Mouse (Mus musculus) erythroblast, embryonic 14.5 days (primary cell): Measurements from ENCODE around the gene Irs4. TPM values are rescaled to one million over a fixed set of nuclear protein-coding genes. Genes with fewer than 3 reads are reported as not detected.

Source experiments
- H3K27me3 ChIP-seq: 2 replicates; pipeline ENCODE4 v1.6.1; 2012; ENCODE audit warnings: inconsistent platforms; ENCODE audit not compliant: control insufficient read depth
- H3K36me3 ChIP-seq: 2 replicates; pipeline ENCODE4 v1.6.1; 2012; ENCODE audit warnings: mild to moderate bottlenecking, inconsistent platforms; ENCODE audit not compliant: control insufficient read depth
- H3K4me1 ChIP-seq: 2 replicates; pipeline ENCODE4 v1.6.1; 2012; ENCODE audit warnings: inconsistent platforms; ENCODE audit not compliant: control insufficient read depth
- H3K4me3 ChIP-seq: replicated peaks from 2 replicates; pipeline ENCODE3; 2012; ENCODE audit warnings: moderate library complexity, mild to moderate bottlenecking, inconsistent platforms
- H3K9me3 ChIP-seq: 2 replicates; pipeline ENCODE4 v1.6.1; 2012; ENCODE audit warnings: low read length, inconsistent platforms, mixed read lengths; ENCODE audit not compliant: control insufficient read depth
- GATA1 ChIP-seq: IDR thresholded peaks from 2 replicates; pipeline ENCODE4 v1.6.1; 2012; ENCODE audit warnings: low read length, inconsistent platforms, mixed read lengths
- TAL1 ChIP-seq: IDR thresholded peaks from 3 replicates; pipeline ENCODE4 v1.6.1; 2012; ENCODE audit warnings: low read length, inconsistent platforms, mixed read lengths
- polyA plus RNA-seq: library from polyadenylated mRNA; stranded (reverse); fragments of >175 nt; gene quantifications from 2 replicates; pipeline ENCODE4 v1.2.3, GENCODE M21; 2012

Gene Irs4
- not detected in 2 replicates for polyA plus RNA-seq

DNA sequence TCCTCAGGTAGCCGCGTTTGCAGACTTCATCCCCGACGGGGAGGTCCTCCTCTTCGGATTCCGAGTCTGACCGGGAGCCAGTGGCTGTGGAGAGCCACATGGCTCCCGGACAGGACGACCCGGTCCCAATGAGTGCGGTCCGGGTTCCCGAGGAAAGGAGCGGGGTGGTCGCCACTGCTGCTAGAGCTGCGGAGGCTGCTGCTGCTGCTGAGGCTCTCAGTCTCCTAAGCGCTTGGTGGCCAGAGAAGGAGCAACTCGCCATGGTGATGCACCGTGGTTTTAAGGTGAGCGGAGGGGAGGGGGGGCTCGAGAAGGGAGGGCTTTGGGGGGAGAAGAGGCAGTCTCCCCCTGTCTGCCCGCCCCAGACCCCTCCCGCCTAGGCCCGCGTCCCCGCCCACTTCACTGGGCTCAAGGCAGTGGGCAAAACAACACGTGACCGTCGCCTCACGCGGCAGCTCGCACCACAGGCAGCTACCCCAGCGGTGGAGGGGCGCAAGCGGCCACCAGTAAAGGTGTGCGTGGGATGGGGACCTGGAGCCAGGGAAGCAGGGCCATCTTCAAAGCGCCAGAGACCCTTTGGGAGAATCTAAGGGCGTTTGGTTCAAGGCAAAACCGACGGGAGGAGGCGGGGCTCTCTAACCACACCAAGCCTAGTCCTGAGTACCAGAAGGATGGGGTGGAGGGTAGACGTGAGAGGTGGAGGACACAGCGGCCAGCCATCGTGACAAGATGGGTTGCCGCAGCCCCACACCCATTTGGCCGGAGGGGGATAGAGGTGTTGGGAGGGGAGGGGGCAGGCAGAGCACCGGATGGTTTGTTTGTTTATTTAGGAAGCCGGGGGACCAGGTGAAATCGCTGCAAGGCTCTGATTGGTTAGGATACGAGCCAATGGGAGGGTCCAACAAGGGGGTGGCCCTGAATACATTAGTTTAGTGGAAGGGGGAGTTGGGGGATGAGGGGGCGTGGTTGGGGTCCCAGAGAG is at the start of gene Irs4:
Gene Irs4 (minus strand): TSS at position 327 of the 982 bp plus-strand sequence.
- Histone ChIP-seq H3K4me3 (no peak within 1 kb of the TSS), H3K36me3 (no peaks in the 10 kb centered on the region), H3K4me1 (no peaks in the 10 kb centered on the region), H3K9me3 (peaks cover 32% of the 10 kb centered on the region), H3K27me3 (peaks cover 68% of the 10 kb centered on the region)
- TF ChIP-seq TAL1, result no peak
- no peak for TF ChIP-seq GATA1

DNA sequence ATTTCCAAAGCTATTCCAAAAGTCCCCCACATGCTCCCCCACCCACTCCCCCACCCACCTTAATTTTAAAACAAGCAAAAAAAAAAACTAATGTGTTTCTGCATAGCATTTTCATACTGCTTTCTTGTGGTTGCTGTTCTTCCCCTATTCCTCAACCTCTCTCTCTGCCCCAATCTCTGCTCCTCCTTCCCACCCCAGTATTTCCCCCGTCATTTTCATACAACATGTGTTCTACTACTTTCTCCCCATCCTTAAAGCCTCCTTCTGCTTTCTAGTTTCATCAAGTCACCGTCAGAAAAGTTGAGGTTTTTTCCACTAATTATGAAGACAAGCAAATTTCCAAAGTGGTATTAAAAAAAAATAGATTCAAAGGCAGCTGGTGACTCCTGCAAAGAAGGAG is 25.3 kb upstream of the Irs4 start:
- Histone ChIP-seq H3K9me3 (no peaks in the 10 kb centered on the region), H3K27me3 (no peaks in the 10 kb centered on the region), H3K36me3 (no peaks in the 10 kb centered on the region), H3K4me3 (no peak overlapping the region), H3K4me1 (no peaks in the 10 kb centered on the region)
- no peak for TF ChIP-seq TAL1
- no peak for TF ChIP-seq GATA1

DNA sequence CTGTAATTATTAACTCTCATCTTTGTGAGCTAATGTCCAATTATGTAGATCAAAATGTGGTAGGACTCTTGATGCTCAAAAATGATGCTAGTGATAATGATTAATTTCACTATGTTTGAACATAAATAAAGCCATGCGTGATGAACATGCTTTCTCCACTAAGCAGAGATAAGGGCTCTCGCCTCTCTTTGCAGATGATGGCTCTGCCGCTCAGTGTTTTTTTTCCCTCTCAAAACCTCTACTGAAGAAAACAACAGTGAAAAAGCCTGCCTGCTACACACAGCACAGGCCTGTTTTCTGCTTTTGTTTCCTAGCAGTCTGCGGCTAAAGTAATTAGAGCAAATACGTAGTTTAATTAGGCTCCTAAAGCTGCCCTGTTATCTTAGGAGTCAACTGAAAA is 4.5 kb upstream of the Irs4 start:
- H3K4me3 ChIP-seq, result no peak overlapping the region
- peaks cover 9% of the 10 kb centered on the region for H3K9me3 ChIP-seq
- H3K4me1 ChIP-seq, result no peaks in the 10 kb centered on the region
- TF ChIP-seq GATA1 (no peak), TAL1 (no peak)
- H3K36me3 ChIP-seq, result no peaks in the 10 kb centered on the region
- peaks cover 24% of the 10 kb centered on the region for H3K27me3 ChIP-seq

DNA sequence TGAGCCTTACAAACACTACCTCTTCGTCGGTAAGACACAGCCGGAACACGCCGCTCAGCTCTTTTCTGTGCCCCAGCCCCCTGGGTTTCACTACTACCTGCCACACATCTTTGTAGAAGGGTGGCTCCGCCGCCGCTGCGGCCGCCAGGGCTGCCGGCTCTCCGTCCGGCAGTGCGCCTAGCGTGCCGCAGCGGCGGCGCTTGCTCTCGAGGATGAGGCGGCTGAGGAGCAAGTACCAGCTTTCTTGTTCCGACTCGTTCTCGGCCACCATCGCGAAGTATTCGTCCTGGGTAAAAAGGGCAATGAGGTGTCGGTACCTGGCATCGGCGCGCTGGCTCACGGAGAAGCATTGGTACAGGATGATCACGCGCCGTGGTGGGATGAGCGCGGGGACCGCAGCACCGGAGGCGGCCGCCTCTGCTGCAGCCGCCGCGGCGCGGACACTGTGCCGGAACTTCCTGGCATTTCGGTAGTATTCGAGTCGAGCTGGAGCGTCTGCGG is 622 bp downstream of the Irs4 start:
- TF ChIP-seq TAL1 (no peak), GATA1 (no peak)
- no peak overlapping the region for H3K4me3 ChIP-seq
- no peaks in the 10 kb centered on the region for H3K36me3 ChIP-seq
- no peaks in the 10 kb centered on the region for H3K4me1 ChIP-seq
- H3K9me3 ChIP-seq, result peaks cover 32% of the 10 kb centered on the region
- H3K27me3 ChIP-seq, result peaks cover 71% of the 10 kb centered on the region

DNA sequence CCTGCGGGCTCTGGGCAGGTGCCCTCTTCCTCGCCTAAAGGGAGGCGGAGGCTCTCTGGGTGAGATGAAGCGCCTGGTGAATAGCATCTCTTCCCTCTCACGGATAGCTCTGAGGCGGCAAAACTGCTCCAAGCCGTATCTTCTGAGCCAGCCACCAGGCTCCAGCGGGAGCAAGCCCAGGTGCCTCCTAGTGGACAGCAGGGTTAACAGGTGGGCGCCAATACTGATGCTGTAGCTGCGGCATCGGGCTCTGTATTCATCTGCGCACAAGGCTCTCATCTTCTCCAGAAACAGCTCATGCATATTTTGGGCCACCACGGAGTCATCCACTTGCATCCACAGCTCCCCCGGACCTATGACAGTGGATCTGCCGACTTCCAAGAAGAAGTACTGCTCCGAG is 1.1 kb downstream of the Irs4 start:
- Histone ChIP-seq H3K4me3 (no peak overlapping the region), H3K9me3 (peaks cover 32% of the 10 kb centered on the region), H3K36me3 (no peaks in the 10 kb centered on the region), H3K27me3 (peaks cover 71% of the 10 kb centered on the region), H3K4me1 (no peaks in the 10 kb centered on the region)
- no peak for TF ChIP-seq TAL1
- TF ChIP-seq GATA1, result no peak

DNA sequence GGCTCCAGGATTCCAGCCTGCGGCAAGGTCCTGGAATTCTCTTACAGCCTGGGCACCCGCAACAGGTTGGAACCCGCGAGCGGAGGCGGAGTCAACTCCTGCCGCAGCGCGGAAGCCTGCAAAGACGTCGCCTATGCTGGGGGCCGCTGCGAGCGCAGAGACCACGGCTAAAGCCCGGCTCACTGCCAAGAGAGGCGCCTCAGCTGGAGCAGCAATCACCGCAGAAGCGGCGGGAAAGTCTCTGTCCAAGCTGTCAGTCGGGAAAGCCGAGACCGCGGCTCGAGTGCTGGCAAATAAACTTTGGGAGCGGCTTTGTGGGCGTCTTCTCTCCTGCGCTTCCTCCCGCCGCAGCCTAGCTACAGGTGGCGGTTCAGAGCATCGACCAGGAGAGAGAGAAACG is 3.3 kb downstream of the Irs4 start:
- TF ChIP-seq TAL1 (no peak), GATA1 (no peak)
- peaks cover 32% of the 10 kb centered on the region for H3K9me3 ChIP-seq
- H3K27me3 ChIP-seq, result peaks cover 67% of the 10 kb centered on the region
- H3K36me3 ChIP-seq, result no peaks in the 10 kb centered on the region
- no peaks in the 10 kb centered on the region for H3K4me1 ChIP-seq
- H3K4me3 ChIP-seq, result no peak overlapping the region

Other genes starting within 250 kb of the Irs4 start
- gene Col4a5, start 249.9 kb downstream of the Irs4 start, polyA plus RNA-seq, result not detected in 2 replicates
- not detected in 2 replicates for gene Gm15294, start 150.0 kb upstream of the Irs4 start, polyA plus RNA-seq